Mouse (Mus musculus): ENCODE data around the gene Dlgap4.

The Dlgap4 gene

DNA sequence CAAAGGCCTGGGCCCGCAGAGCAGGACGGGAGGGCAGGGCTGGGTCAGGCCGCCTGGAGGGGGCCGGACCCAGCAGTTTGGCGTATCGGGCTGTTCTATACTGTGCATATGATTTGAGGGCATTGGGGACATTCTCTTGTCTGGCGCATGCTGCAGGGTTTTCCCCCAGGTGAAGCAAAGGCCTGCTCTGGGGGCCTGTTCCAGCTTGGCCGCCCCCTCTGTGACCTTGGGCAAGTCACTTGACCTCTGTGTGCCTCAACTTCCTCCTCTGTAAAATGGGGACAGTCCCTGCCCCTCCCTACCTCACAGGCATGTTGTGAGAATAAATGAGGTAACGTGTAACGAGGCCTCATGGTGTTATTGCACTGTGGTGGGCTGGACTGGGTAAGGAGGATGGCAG is 150.5 kb downstream of the Dlgap4 start:
- TF ChIP-seq POU5F1 (IDR thresholded peaks at IDR 0.05; ENCODE audit: borderline replicate concordance, low read length) = no peak
- Histone ChIP-seq H3K36me3 (ENCODE audit: insufficient read depth, low read length) (peaks cover 44% of the 10 kb centered on the region), H3K9me3 (ENCODE audit: low read length) (no peaks in the 10 kb centered on the region), H3K4me1 (replicated peaks; ENCODE audit: low read depth, low read length) (peaks cover 50% of the 10 kb centered on the region), H3K4me3 (replicated peaks; ENCODE audit: low read length) (peak overlapping the region; percentile 41), H3K27me3 (ENCODE audit: insufficient read depth, low read length) (no peaks in the 10 kb centered on the region)

DNA sequence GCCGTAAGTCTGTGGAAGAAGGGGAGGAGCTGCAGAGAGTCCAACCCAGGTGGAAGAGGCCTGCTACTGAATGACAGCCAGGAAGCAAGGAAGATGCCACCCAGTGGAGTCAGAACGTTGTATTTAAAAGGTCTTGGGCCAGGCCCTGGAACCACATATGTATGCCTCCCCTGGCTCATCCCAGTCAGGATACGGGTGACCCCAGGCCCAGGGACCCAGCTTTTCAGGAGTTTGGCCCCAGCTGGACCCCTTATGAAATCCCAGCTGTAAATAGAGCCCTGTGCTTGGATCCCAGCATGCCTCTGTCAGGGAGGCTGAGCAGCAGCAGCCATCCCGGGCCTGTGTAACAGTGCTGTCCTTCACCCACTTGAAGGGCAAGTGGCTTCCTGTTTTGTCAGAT is 151.2 kb downstream of the Dlgap4 start:
- no peak overlapping the region for H3K4me3 ChIP-seq (replicated peaks; ENCODE audit: low read length)
- H3K36me3 ChIP-seq (ENCODE audit: insufficient read depth, low read length) = peaks cover 37% of the 10 kb centered on the region
- TF ChIP-seq POU5F1 (IDR thresholded peaks at IDR 0.05; ENCODE audit: borderline replicate concordance, low read length) = no peak
- no peak for TF ChIP-seq CTCF (conservative IDR thresholded peaks at IDR 0.05; ENCODE audit: low read length)
- no peak for TF ChIP-seq NANOG (IDR thresholded peaks at IDR 0.05; ENCODE audit: borderline replicate concordance, low read length)
- peaks cover 50% of the 10 kb centered on the region for H3K4me1 ChIP-seq (replicated peaks; ENCODE audit: low read depth, low read length)
- H3K9me3 ChIP-seq (ENCODE audit: low read length) = no peaks in the 10 kb centered on the region
- no peaks in the 10 kb centered on the region for H3K27me3 ChIP-seq (ENCODE audit: insufficient read depth, low read length)

GRCm38 (mm10) chr2:156765593-156765992 is 152.1 kb downstream of the Dlgap4 start:
- no peaks in the 10 kb centered on the region for H3K9me3 ChIP-seq (ENCODE audit: low read length)
- no peak overlapping the region for H3K4me3 ChIP-seq (replicated peaks; ENCODE audit: low read length)
- TF ChIP-seq POU5F1 (IDR thresholded peaks at IDR 0.05; ENCODE audit: borderline replicate concordance, low read length) (no peak), NANOG (IDR thresholded peaks at IDR 0.05; ENCODE audit: borderline replicate concordance, low read length) (no peak), CTCF (conservative IDR thresholded peaks at IDR 0.05; ENCODE audit: low read length) (no peak)
- no peaks in the 10 kb centered on the region for H3K27me3 ChIP-seq (ENCODE audit: insufficient read depth, low read length)
- H3K4me1 ChIP-seq (replicated peaks; ENCODE audit: low read depth, low read length) = peaks cover 50% of the 10 kb centered on the region
- H3K36me3 ChIP-seq (ENCODE audit: insufficient read depth, low read length) = peaks cover 30% of the 10 kb centered on the region

GRCm38 (mm10) chr2:156766227-156767019 is 152.9 kb downstream of the Dlgap4 start:
- no peak overlapping the region for H3K4me3 ChIP-seq (replicated peaks; ENCODE audit: low read length)
- H3K36me3 ChIP-seq (ENCODE audit: insufficient read depth, low read length) = peaks cover 22% of the 10 kb centered on the region
- H3K27me3 ChIP-seq (ENCODE audit: insufficient read depth, low read length) = no peaks in the 10 kb centered on the region
- H3K9me3 ChIP-seq (ENCODE audit: low read length) = no peaks in the 10 kb centered on the region
- peaks cover 48% of the 10 kb centered on the region for H3K4me1 ChIP-seq (replicated peaks; ENCODE audit: low read depth, low read length)
- no peak for TF ChIP-seq POU5F1 (IDR thresholded peaks at IDR 0.05; ENCODE audit: borderline replicate concordance, low read length)
- no peak for TF ChIP-seq CTCF (conservative IDR thresholded peaks at IDR 0.05; ENCODE audit: low read length)
- TF ChIP-seq NANOG (IDR thresholded peaks at IDR 0.05; ENCODE audit: borderline replicate concordance, low read length) = no peak

DNA sequence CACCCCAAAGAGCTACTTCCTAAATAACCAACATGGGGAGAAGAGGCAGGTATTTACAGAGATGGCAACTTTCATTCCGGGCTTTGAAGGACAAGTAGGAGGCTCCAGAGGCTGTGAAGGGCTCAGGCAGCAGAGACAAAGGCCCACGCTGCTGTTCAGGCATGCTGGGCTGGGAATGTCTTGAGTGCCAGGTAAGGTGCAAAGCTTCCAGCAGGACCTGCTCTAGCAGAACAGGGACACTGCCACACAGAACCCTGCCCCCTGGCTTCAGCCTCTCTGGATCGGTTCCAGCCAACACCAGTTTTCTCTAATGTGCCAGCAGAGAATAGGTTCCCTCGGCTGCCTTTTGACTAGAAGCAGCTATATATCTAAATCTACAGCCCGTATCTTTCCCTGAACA is 153.6 kb downstream of the Dlgap4 start:
- Histone ChIP-seq H3K4me1 (replicated peaks; ENCODE audit: low read depth, low read length) (peaks cover 41% of the 10 kb centered on the region), H3K9me3 (ENCODE audit: low read length) (no peaks in the 10 kb centered on the region), H3K4me3 (replicated peaks; ENCODE audit: low read length) (no peak overlapping the region), H3K27me3 (ENCODE audit: insufficient read depth, low read length) (no peaks in the 10 kb centered on the region), H3K36me3 (ENCODE audit: insufficient read depth, low read length) (peaks cover 15% of the 10 kb centered on the region)
- TF ChIP-seq CTCF (conservative IDR thresholded peaks at IDR 0.05; ENCODE audit: low read length) (no peak), NANOG (IDR thresholded peaks at IDR 0.05; ENCODE audit: borderline replicate concordance, low read length) (no peak), POU5F1 (IDR thresholded peaks at IDR 0.05; ENCODE audit: borderline replicate concordance, low read length) (no peak)

DNA sequence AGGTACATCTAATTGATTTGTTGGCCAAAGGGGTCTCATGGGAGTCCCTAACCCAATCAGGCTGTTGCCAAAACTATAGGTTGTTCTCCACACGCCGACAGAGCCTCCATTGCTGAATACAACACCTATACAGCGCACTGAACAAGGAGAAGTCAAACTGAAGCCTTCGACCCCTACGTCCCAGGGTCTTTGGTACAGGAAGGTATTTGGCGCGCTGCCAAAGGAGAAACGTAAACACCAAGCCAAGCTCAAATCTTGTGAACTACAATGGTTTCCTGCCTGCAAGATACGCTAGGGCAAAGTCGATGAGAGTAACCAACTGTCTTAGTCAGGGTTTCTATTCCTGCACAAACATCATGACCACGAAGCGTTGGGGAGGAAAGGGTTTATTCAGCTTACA is 155.8 kb downstream of the Dlgap4 start:
- H3K4me3 ChIP-seq (replicated peaks; ENCODE audit: low read length) = no peak overlapping the region
- H3K9me3 ChIP-seq (ENCODE audit: low read length) = no peaks in the 10 kb centered on the region
- peaks cover 3% of the 10 kb centered on the region; the same call in 1 of the 2 replicates for H3K27me3 ChIP-seq (ENCODE audit: insufficient read depth, low read length)
- no peak for TF ChIP-seq CTCF (conservative IDR thresholded peaks at IDR 0.05; ENCODE audit: low read length)
- TF ChIP-seq NANOG (IDR thresholded peaks at IDR 0.05; ENCODE audit: borderline replicate concordance, low read length) = no peak
- TF ChIP-seq POU5F1 (IDR thresholded peaks at IDR 0.05; ENCODE audit: borderline replicate concordance, low read length) = no peak
- H3K36me3 ChIP-seq (ENCODE audit: insufficient read depth, low read length) = peaks cover 4% of the 10 kb centered on the region
- H3K4me1 ChIP-seq (replicated peaks; ENCODE audit: low read depth, low read length) = peaks cover 30% of the 10 kb centered on the region

- Histone ChIP-seq H3K36me3 (ENCODE audit: insufficient read depth, low read length) (no peaks in the 10 kb centered on the region), H3K9me3 (ENCODE audit: low read length) (no peaks in the 10 kb centered on the region), H3K27me3 (ENCODE audit: insufficient read depth, low read length) (peaks cover 29% of the 10 kb centered on the region), H3K4me3 (replicated peaks; ENCODE audit: low read length) (no peak overlapping the region), H3K4me1 (replicated peaks; ENCODE audit: low read depth, low read length) (peaks cover 42% of the 10 kb centered on the region)
- TF ChIP-seq POU5F1 (IDR thresholded peaks at IDR 0.05; ENCODE audit: borderline replicate concordance, low read length) (no peak), CTCF (conservative IDR thresholded peaks at IDR 0.05; ENCODE audit: low read length) (no peak), NANOG (IDR thresholded peaks at IDR 0.05; ENCODE audit: borderline replicate concordance, low read length) (no peak)
These were observed 160.0 kb downstream of the Dlgap4 start for GRCm38 (mm10) chr2:156773470-156773869.

DNA sequence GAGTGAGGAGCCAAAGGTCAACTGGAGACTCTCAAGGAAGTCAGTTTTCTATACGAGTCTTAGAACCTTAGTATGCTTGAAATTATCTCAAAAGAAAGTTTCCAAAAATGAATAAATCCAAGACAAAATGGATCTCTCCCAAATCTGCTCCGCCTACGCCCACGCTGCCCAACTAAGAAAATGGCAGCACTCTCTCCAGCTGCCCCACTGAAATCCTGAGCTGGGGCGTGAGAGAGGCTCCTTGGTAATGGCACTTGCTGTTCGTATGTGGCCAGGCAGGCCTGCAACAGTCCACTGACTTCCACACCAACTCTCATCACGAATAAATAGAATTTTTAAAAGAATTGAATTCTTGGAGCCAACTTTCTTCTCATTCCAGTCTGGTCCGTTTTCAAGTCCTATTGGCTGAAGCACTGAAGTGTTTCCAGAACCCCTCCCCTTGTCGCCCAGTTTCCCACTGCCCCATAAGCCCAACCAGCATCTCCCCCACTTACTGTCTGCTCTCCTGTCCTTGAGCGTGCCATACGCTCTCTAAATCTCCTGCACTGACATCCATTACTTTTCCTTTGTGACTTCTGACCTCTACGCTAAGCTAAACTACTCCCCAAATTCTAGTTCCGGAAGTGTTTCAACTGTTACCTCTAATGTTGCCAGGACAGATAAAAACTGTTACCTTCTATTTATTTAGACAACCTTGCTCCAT is 160.7 kb downstream of the Dlgap4 start:
- no peak for TF ChIP-seq POU5F1 (IDR thresholded peaks at IDR 0.05; ENCODE audit: borderline replicate concordance, low read length)
- no peak for TF ChIP-seq NANOG (IDR thresholded peaks at IDR 0.05; ENCODE audit: borderline replicate concordance, low read length)
- no peak for TF ChIP-seq CTCF (conservative IDR thresholded peaks at IDR 0.05; ENCODE audit: low read length)
- Histone ChIP-seq H3K4me3 (replicated peaks; ENCODE audit: low read length) (peak overlapping the region; percentile 68), H3K4me1 (replicated peaks; ENCODE audit: low read depth, low read length) (peaks cover 50% of the 10 kb centered on the region), H3K9me3 (ENCODE audit: low read length) (no peaks in the 10 kb centered on the region), H3K27me3 (ENCODE audit: insufficient read depth, low read length) (peaks cover 36% of the 10 kb centered on the region), H3K36me3 (ENCODE audit: insufficient read depth, low read length) (no peaks in the 10 kb centered on the region)
